Mouse (Mus musculus) adrenal gland, adult 10 weeks (tissue): Measurements from ENCODE around the gene Ppp1r37. TPM values are rescaled to one million over a fixed set of nuclear protein-coding genes. Genes with fewer than 3 reads are reported as not detected.

ENCODE experiments used
- polyA plus RNA-seq: library from polyadenylated mRNA; stranded (reverse); fragments of 350-450 nt; fragmentation: Illumina TruSeq; extraction: RNeasy Lipid Tissue Mini Kit (QIAGEN cat#74804); gene quantifications from one replicate; pipeline ENCODE4 v1.2.3, GENCODE M21; 2014; ENCODE audit warnings: low read depth, low replicate concordance

Ppp1r37 gene
- polyA plus RNA-seq, result 0.47 TPM

DNA sequence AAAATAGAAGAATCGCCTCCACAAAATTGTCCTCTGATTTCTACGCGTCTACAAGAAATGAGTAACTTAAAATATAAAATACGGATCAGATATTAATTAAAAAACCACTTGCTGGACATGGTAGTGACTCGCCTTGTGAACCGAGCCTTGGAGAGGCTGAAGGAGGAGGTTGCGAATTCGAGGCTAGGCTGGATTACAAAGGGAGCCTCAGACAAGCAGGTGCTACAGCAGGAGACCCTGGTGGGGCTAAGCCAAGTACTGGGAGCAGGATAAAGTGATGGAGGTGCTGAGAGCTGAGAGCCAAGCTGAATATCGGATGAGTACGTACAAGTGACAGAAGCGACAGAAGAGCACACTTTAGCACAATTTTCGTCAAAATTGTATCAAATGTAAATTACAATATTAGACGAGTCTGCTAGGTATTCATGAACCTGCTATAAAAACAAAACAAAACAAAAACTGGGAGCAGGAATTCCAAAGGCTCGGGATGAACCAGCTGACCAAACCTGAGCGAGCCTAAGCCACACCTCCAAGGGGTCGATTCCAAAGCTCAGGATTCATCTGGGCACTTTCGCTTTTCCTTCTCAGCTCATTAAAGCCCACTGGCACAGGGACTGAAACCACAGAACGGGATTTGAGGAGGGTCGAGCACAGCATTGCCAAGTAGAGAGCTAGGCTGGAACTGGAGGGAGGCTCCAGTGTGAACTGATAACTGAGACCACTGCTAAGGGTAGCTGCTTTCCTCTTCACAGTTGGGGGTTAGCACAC, at the start of gene Ppp1r37:
Gene Ppp1r37 (minus strand): TSS at position 434 of the 768 bp plus-strand sequence.

DNA sequence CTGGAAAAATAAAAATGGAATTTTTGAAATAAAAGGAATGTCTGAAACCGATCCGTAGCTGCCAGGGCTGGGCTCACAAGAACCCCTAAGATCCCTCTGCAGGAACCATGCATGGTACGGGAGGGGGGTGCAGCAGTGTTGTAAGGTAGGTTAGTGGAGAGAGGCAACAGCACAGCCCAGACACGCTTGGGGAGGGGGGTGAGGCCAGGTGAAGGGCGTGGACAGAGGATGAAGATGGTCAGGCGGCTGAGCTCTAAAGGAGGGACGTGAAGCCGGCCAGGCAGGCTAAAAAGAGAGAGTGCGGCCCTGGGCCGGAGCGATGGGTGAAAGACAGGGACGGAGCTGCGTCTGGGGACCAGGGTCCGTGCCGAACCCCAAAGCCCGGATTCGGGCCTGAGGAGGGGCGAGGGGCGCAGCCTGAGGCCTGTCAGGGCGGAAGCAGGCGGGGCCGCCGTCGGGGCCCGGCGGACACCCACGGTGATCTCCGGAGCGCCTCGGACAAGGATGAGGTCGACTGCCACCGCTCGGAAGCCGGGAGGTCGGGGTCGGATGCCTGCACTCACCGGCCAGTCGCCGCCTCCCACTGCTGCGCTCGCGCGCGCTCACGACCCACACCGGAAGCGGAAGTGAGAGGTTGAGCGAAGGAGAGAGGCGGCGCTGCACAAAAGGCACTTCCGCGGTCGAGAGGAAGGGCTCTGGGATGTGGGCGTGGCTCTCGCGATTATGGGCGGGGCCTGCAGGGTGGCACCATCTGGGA, 41.2 kb upstream of the Ppp1r37 start, which contains the start of gene Clasrp:
Gene Clasrp (minus strand): TSS at position 638 of the 757 bp plus-strand sequence.

DNA sequence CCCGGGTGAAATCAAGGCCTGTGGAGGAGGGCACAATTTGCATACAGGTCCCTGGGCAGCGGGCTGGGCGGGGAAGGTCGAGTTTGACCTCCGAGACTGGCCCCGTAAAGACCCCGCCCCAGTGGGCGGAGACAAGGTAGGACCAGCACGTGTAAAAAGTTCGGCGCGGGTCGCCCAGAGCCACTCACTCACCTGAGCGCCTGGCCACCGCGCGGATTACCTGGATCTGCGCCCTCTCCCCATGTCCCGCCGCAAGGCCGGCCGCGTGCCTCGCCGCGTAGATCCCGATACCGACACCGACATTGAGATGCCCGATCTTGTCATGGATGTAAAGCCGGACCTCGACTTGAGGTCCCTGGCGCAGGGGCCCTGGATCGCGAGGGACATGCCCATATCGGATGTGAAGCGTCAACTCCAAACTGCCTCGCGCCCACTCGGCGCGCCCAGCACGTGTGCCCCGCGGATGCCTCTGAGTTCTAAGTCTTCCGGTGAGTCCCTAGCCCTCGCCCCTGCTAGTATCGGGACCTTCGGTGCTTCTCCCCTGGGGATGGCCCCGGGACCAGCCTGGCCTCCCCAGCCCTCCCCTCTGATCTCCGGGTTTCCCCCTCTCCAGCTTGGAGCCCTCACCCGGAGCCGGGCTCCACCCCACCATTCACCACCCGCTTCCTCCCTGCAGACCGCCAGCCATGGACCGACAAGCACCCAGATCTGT, 14.4 kb upstream of the Ppp1r37 start, which contains the start of the genes Zfp296 and Gemin7:
Gene Zfp296 (plus strand): TSS at position 147 of the 712 bp plus-strand sequence.
Gene Gemin7 (minus strand): TSS at position 455 of the 712 bp plus-strand sequence.

DNA sequence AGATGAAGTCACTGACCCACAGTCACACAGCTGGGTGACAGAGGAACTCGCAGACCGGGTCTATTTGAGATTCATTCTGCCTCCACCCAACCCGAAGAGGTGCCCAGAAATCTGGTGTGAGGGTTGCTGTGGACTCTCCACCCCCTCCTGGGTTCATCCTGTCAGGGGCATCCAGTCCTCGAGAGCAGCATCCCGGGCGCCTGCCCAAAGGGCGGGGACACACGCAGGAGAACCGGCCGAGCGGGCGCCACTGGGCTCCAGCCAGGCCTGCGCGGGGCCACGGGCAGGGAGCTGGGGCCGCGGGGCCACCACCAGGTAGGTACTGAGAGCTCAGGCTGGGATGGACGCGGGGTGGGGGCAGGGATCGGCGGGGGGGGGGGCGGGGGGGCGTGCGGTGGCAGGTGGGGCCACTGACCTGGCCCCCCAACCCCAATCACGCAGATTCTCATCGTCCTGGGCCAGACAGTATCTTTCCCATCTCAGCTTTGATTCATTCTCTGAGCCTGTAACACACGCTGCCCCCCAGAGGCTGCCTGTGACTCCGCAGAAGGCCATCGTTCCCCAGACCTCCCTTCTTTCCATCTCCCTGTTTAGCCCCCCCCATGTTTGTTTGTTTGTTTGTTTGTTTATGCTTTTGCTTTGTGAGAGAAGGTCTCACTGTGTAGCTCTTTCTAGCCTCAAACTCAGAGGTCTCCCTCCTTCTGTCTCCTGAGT, 45.1 kb downstream of the Ppp1r37 start, which contains the start of gene Nkpd1:
Gene Nkpd1 (plus strand): TSS at position 187 of the 714 bp plus-strand sequence.

DNA sequence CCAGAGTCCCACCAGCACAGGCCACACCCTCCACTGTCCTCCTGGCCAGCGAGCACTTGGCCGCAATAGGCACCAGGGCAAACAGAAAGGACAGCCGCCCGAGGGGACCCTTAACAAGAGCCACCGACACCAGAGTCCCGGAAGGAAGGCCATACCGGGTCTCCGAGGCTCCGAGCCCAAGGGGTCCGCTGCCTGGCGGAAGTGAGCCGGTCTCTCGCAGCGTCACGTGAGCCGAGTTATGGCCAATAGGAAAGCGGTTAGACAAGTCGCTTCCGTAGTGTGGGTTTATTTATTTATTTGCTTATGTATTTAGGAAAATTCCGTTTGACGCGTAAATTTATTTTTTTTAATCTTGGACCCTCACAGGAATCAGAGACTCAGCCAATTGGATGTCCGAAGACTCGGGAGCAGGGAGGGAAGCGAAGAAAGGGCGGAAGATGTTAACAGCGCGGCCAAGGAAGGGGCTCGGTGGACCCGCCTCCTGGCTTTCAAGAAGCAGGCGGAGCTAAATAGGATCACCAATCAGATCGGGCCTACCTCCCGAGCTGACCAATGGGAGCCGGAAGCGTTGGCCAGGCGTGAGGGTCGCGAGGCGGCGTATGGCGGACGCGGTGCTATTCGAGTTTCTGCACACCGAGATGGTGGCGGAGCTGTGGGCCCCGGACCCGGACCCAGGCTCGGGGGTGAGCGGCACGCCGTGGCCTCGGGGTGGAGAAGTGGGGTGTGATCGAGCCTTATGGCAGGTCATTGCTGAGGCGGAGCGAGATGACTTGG, 54.5 kb downstream of the Ppp1r37 start, which contains the start of the genes Bloc1s3 and Trappc6a:
Gene Bloc1s3 (minus strand): TSS at position 218 of the 774 bp plus-strand sequence.
Gene Trappc6a (plus strand): TSS at position 246 of the 774 bp plus-strand sequence.

Other genes with a start within 250 kb of the Ppp1r37 start
- not detected for gene Ercc1, start 218.3 kb downstream of the Ppp1r37 start, polyA plus RNA-seq
- 1.8 TPM for gene Cd3eap, start 203.6 kb downstream of the Ppp1r37 start, polyA plus RNA-seq
- not detected for gene Ppp1r13l, start 203.3 kb downstream of the Ppp1r37 start, polyA plus RNA-seq
- 0.41 TPM for gene Ercc2, start 181.1 kb downstream of the Ppp1r37 start, polyA plus RNA-seq
- not detected for gene Klc3, start 159.0 kb downstream of the Ppp1r37 start, polyA plus RNA-seq
- 0.70 TPM for gene Ckm, start 158.3 kb downstream of the Ppp1r37 start, polyA plus RNA-seq
- 2.2 TPM for gene Mark4, start 104.3 kb downstream of the Ppp1r37 start, polyA plus RNA-seq
- 1.2 TPM for gene Exoc3l2, start 99.7 kb downstream of the Ppp1r37 start, polyA plus RNA-seq
- gene Bloc1s3, start 54.7 kb downstream of the Ppp1r37 start, polyA plus RNA-seq, result 9.3 TPM
- gene Trappc6a, start 54.7 kb downstream of the Ppp1r37 start, polyA plus RNA-seq, result not detected
- gene Nkpd1, start 45.2 kb downstream of the Ppp1r37 start, polyA plus RNA-seq, result not detected
- not detected for gene Zfp296, start 14.2 kb upstream of the Ppp1r37 start, polyA plus RNA-seq
- 17.8 TPM for gene Gemin7, start 14.5 kb upstream of the Ppp1r37 start, polyA plus RNA-seq
- gene Clasrp, start 41.4 kb upstream of the Ppp1r37 start, polyA plus RNA-seq, result 1.2 TPM
- gene Relb, start 66.4 kb upstream of the Ppp1r37 start, polyA plus RNA-seq, result 0.87 TPM
- 30.7 TPM for gene Clptm1, start 102.0 kb upstream of the Ppp1r37 start, polyA plus RNA-seq
- gene Apoc2, start 114.9 kb upstream of the Ppp1r37 start, polyA plus RNA-seq, result not detected
- gene Gm44805, start 118.3 kb upstream of the Ppp1r37 start, polyA plus RNA-seq, result not detected
- gene Apoc4, start 118.4 kb upstream of the Ppp1r37 start, polyA plus RNA-seq, result 2.9 TPM
- gene Apoc1, start 129.6 kb upstream of the Ppp1r37 start, polyA plus RNA-seq, result 25.6 TPM
- gene Apoe, start 136.1 kb upstream of the Ppp1r37 start, polyA plus RNA-seq, result 11.9 TPM
- gene Tomm40, start 152.4 kb upstream of the Ppp1r37 start, polyA plus RNA-seq, result 0.82 TPM
- gene Nectin2, start 187.4 kb upstream of the Ppp1r37 start, polyA plus RNA-seq, result 6.1 TPM
- gene Bcam, start 207.9 kb upstream of the Ppp1r37 start, polyA plus RNA-seq, result not detected
- gene Cblc, start 233.7 kb upstream of the Ppp1r37 start, polyA plus RNA-seq, result not detected